Mouse (Mus musculus): ENCODE measurements around the gene Pawr.

GRCm38 (mm10) chr10:108375796-108376195, 43.9 kb downstream of the Pawr start:
- TF ChIP-seq POLR2A (IDR thresholded peaks at IDR 0.05; ENCODE audit: insufficient read depth, low read length) (no peak), CTCF (IDR thresholded peaks at IDR 0.05; ENCODE audit: low read depth, low read length) (no peak), EP300 (IDR thresholded peaks at IDR 0.05; ENCODE audit: insufficient read depth, low read depth, low read length) (no peak)

Measured in ES-Bruce4 (cell line).